Mouse (Mus musculus) neural tube, embryonic 15.5 days (tissue): ENCODE results near the gene Abr. TPM values are rescaled to one million over a fixed set of nuclear protein-coding genes. Genes with fewer than 3 reads are reported as not detected.

Experiments used
- ATAC-seq: fragments of 200-750 bp; cut with Nextera tagmentation; 2 replicates; pipeline ENCODE4 v1.8.0; 2017; ENCODE audit warnings: mild to moderate bottlenecking, moderate TSS enrichment, moderate library complexity; ENCODE audit not compliant: low FRiP score
- H3K27ac ChIP-seq: fragments of 300-500 bp; sonication (generic); replicated peaks from 2 replicates; pipeline ENCODE4 v1.5.1; 2015; ENCODE audit warnings: mild to moderate bottlenecking, inconsistent platforms
- H3K27me3 ChIP-seq: fragments of 300-500 bp; sonication (generic); replicated peaks from 2 replicates; pipeline ENCODE4 v1.6.1; 2015; ENCODE audit warnings: inconsistent platforms
- H3K36me3 ChIP-seq: fragments of 300-500 bp; sonication (generic); 2 replicates; pipeline ENCODE4 v1.6.1; 2015; ENCODE audit warnings: inconsistent platforms
- H3K4me1 ChIP-seq: fragments of 300-500 bp; sonication (generic); 2 replicates; pipeline ENCODE4 v1.6.1; 2015; ENCODE audit warnings: inconsistent platforms
- H3K4me2 ChIP-seq: fragments of 300-500 bp; sonication (generic); 2 replicates; pipeline ENCODE4 v1.6.1; 2015; ENCODE audit warnings: inconsistent platforms, mild to moderate bottlenecking, moderate library complexity
- H3K4me3 ChIP-seq: fragments of 300-500 bp; sonication (generic); replicated peaks from 2 replicates; pipeline ENCODE4 v1.5.1; 2015; ENCODE audit warnings: mild to moderate bottlenecking, inconsistent platforms
- H3K9ac ChIP-seq: fragments of 300-500 bp; sonication (generic); replicated peaks from 2 replicates; pipeline ENCODE4 v1.6.1; 2015; ENCODE audit warnings: mild to moderate bottlenecking, inconsistent platforms
- H3K9me3 ChIP-seq: fragments of 300-500 bp; sonication (generic); replicated peaks from 2 replicates; pipeline ENCODE4 v1.6.1; 2016; ENCODE audit warnings: inconsistent platforms
- WGBS: fragments of 180-500 bp; shearing (Covaris S2); methylation state at CpG from one replicate; pipeline ENCODE4 v1.1.7; 2015; ENCODE audit warnings: mixed read lengths; 5-methylcytosine and 5-hydroxymethylcytosine counted together
- polyA plus RNA-seq: library from polyadenylated mRNA; unstranded; fragments of >200 nt; fragmentation: Nextera tagmentation; extraction: Ambion mirVana; gene quantifications from 2 replicates; pipeline ENCODE4 v1.2.1, GENCODE M21; 2015

Abr gene
- polyA plus RNA-seq, 1 experiment from 2014 or later: 88.3 TPM

DNA sequence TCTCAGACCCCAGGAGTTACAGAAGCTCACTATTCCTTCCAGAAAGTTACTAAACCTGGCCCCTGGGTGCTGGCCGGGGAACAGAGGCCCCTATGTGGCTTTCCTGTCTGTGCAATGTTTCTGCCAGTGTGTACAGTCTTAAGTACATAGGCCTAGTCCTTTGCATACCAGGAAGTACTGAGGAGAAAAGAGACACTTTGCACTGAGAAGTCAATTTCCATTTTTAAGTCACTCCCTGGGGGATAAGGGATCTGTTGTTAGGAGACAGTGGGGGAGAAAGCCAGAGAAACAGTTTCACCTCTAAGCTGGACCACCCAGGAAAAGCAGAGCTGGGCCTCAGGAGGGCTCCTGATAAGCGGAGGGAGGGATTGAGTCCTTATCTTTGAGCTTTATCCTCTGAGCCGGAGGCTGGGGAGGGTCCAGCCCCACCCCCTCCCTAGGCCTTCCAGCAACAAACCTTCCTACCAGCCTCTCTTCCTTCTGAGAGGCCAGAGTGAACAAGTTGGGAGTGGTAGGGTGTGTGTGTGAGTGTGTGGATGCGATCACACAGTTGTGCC is 138.9 kb downstream of the Abr start:
- no peak overlapping the region for H3K4me2 ChIP-seq
- no peak overlapping the region for H3K4me3 ChIP-seq
- no peaks in the 10 kb centered on the region for H3K27me3 ChIP-seq
- ATAC-seq: no peak
- H3K27ac ChIP-seq: peak overlapping the region; percentile 20; the same call in 1 of the 2 replicates
- WGBS: 40% methylated on average over 4 of the region's 4 CpGs
- H3K36me3 ChIP-seq: peaks cover 19% of the 10 kb centered on the region
- no peaks in the 10 kb centered on the region for H3K9me3 ChIP-seq
- H3K9ac ChIP-seq: no peak overlapping the region
- H3K4me1 ChIP-seq: peaks cover 18% of the 10 kb centered on the region

- H3K27ac ChIP-seq: peak overlapping the region; percentile 20; the same call in 1 of the 2 replicates
- H3K4me3 ChIP-seq: no peak overlapping the region
- H3K9ac ChIP-seq: no peak overlapping the region
- peaks cover 20% of the 10 kb centered on the region for H3K4me1 ChIP-seq
- no peak for ATAC-seq
- H3K9me3 ChIP-seq: no peaks in the 10 kb centered on the region
- H3K4me2 ChIP-seq: no peak overlapping the region
- 64% methylated on average over 5 of the region's 5 CpGs for WGBS
- peaks cover 24% of the 10 kb centered on the region for H3K36me3 ChIP-seq
- H3K27me3 ChIP-seq: no peaks in the 10 kb centered on the region
Observed at GRCm38 (mm10) chr11:76482697-76483096, 139.4 kb downstream of the Abr start.

- H3K9me3 ChIP-seq: no peaks in the 10 kb centered on the region
- peaks cover 21% of the 10 kb centered on the region for H3K4me1 ChIP-seq
- no peaks in the 10 kb centered on the region for H3K27me3 ChIP-seq
- WGBS: 85% methylated on average over 5 of the region's 5 CpGs
- H3K9ac ChIP-seq: no peak overlapping the region
- H3K4me3 ChIP-seq: no peak overlapping the region
- H3K27ac ChIP-seq: no peak overlapping the region
- ATAC-seq: no peak
- H3K36me3 ChIP-seq: peaks cover 24% of the 10 kb centered on the region
- H3K4me2 ChIP-seq: no peak overlapping the region
Observed at GRCm38 (mm10) chr11:76482183-76482582, 139.9 kb downstream of the Abr start.

DNA sequence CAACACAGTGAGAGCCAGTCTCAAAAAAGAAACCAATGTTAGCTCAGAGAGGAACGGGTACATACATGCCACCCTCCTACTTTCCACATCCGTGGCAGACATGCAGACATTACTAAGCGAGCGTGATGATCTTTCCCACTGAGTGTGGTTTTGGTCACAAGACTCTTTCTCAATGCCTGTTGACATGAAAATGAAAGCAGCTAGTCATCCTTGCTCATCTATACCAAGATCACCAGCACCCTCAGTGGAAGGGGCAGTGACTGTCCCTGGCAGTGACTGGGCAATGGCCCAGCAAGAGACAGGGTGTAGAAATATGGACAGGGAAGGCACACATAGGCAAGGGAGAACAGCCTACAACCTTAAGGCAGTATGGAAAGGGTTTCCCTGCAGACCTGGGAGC is 142.4 kb downstream of the Abr start:
- Histone ChIP-seq H3K4me2 (no peak overlapping the region), H3K4me3 (no peak overlapping the region), H3K27ac (no peak overlapping the region), H3K9me3 (no peaks in the 10 kb centered on the region), H3K36me3 (peaks cover 21% of the 10 kb centered on the region), H3K9ac (no peak overlapping the region), H3K4me1 (peaks cover 21% of the 10 kb centered on the region), H3K27me3 (no peaks in the 10 kb centered on the region)
- ATAC-seq: no peak
- 98% methylated on average over 4 of the region's 4 CpGs for WGBS

- no peak overlapping the region for H3K9ac ChIP-seq
- no peak for ATAC-seq
Observed at GRCm38 (mm10) chr11:76478676-76479655, 143.1 kb downstream of the Abr start.

GRCm38 (mm10) chr11:76477095-76477525 is 145.0 kb downstream of the Abr start:
- WGBS: 6% methylated on average over 5 of the region's 5 CpGs
- H3K4me1 ChIP-seq: peaks cover 42% of the 10 kb centered on the region
- no peak overlapping the region for H3K9ac ChIP-seq
- peak overlapping the region; percentile 78 for H3K27ac ChIP-seq
- no peak overlapping the region for H3K4me2 ChIP-seq
- ATAC-seq: 0 out of 2 replicates have a peak, but pooled peaks have one; percentile 26
- no peak overlapping the region for H3K4me3 ChIP-seq
- no peaks in the 10 kb centered on the region for H3K27me3 ChIP-seq
- H3K36me3 ChIP-seq: peaks cover 21% of the 10 kb centered on the region
- H3K9me3 ChIP-seq: no peaks in the 10 kb centered on the region

More at GRCm38 (mm10) chr11:76478676-76479655, 143.1 kb downstream of the Abr start:
- Histone ChIP-seq H3K4me3 (no peak overlapping the region), H3K4me2 (no peak overlapping the region), H3K27ac (0 out of 2 replicates have a peak overlapping the region, but pooled peaks have one; percentile 28), H3K4me1 (peaks cover 27% of the 10 kb centered on the region), H3K36me3 (peaks cover 21% of the 10 kb centered on the region), H3K9me3 (no peaks in the 10 kb centered on the region), H3K27me3 (no peaks in the 10 kb centered on the region)
- WGBS: 90% methylated on average over 13 of the region's 13 CpGs

DNA sequence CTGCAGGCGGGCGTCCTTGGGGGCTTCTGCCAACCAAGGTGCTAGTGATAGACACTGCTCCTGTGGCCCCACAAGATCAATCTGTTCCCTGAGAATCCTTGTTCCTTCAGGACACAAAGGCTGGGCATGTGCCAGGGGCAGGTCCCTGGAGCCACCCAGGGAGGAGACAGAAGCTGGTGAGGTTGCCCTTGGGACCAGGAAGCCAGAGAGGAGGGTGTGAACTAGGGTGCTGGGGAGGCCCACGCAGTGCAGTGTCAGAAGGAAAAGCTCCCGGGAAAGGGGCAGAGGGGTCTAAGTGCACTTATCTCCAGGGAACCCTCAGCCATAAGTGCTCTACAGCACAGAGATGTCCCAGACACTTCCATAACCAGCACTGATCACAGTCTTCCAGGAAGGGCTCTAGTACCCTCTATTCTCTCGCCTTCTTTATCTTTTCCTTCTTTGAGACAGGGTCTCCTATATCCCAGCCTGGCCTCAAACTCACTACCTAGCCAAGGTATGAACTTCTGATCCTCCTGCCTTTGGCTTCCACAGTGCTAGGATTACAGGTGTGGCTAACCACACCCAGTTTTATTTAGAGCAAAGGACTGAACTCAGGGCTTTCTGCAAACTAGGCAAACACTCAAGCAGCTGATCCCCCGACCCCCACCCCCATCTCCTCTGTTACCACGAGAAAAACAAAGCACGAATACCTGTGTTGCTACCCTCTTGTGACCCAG is 145.6 kb downstream of the Abr start:
- 60% methylated on average over 8 of the region's 8 CpGs for WGBS
- Histone ChIP-seq H3K9ac (no peak overlapping the region), H3K4me2 (no peak overlapping the region), H3K4me3 (no peak overlapping the region), H3K4me1 (peaks cover 46% of the 10 kb centered on the region), H3K9me3 (no peaks in the 10 kb centered on the region), H3K36me3 (peaks cover 24% of the 10 kb centered on the region), H3K27me3 (no peaks in the 10 kb centered on the region), H3K27ac (peak overlapping the region; percentile 78)
- no peak for ATAC-seq

- Histone ChIP-seq H3K9ac (no peak overlapping the region), H3K27me3 (no peaks in the 10 kb centered on the region), H3K4me3 (no peak overlapping the region), H3K27ac (peak overlapping the region; percentile 63), H3K9me3 (no peaks in the 10 kb centered on the region), H3K36me3 (0 out of 2 replicates have a peak, but pooled peaks cover 3% of the 10 kb centered on the region), H3K4me2 (peak overlapping the region; percentile 22; the same call in 1 of the 2 replicates), H3K4me1 (peaks cover 68% of the 10 kb centered on the region)
- 16% methylated on average over 5 of the region's 5 CpGs for WGBS
- no peak for ATAC-seq
Observed at GRCm38 (mm10) chr11:76472617-76473016, 149.5 kb downstream of the Abr start.

DNA sequence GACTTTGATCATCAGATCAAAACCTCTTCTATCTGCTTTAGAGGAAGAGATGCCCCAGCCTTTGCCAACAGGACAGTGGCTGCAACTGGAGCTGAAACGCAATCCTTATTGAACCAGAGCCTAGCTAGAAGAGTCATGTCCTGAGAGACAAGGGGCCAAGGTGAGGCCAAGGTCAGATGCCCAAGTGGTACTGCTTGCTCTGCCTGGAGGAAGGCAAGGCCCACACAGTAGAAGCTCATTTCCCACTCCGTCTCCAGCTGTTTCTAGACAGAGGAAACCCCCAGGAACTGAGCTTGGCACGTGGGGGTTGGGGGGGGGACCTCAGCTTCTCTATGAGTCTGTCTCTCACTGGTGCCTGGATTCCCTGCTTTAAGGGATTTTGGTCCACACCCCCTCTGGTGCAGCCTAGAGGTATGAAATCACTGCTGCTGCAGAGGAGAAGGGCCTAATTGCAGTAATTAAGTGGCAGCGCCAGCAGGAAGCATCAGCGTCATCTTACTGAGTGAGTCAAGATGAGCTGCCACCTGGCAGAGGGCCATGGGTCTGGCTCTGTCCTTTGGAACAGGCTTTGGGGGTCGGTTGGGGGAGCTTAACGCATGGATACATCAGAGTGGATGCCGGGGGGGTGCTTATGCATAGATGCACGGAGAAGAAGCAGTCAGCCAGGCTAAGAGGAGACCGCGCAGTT is 152.7 kb downstream of the Abr start:
- H3K27ac ChIP-seq: peak overlapping the region; percentile 88
- ATAC-seq: 0 out of 2 replicates have a peak, but pooled peaks have one; percentile 6
- 0 out of 2 replicates have a peak, but pooled peaks cover 3% of the 10 kb centered on the region for H3K36me3 ChIP-seq
- no peaks in the 10 kb centered on the region for H3K27me3 ChIP-seq
- H3K4me3 ChIP-seq: no peak overlapping the region
- H3K9ac ChIP-seq: peak overlapping the region; percentile 23; the same call in 1 of the 2 replicates
- WGBS: 17% methylated on average over 11 of the region's 11 CpGs
- H3K4me2 ChIP-seq: no peak overlapping the region
- H3K9me3 ChIP-seq: no peaks in the 10 kb centered on the region
- H3K4me1 ChIP-seq: peaks cover 79% of the 10 kb centered on the region

- H3K9me3 ChIP-seq: no peaks in the 10 kb centered on the region
- H3K27ac ChIP-seq: peak overlapping the region; percentile 88
- peak overlapping the region; percentile 43 for H3K4me3 ChIP-seq
- H3K27me3 ChIP-seq: no peaks in the 10 kb centered on the region
- H3K4me2 ChIP-seq: peak overlapping the region; percentile 61
- H3K4me1 ChIP-seq: peaks cover 80% of the 10 kb centered on the region
- WGBS: 4% methylated on average over 6 of the region's 6 CpGs
- ATAC-seq: peak; percentile 80
- H3K36me3 ChIP-seq: peaks cover 11% of the 10 kb centered on the region
- H3K9ac ChIP-seq: peak overlapping the region; percentile 57
Observed at GRCm38 (mm10) chr11:76468347-76468746, 153.8 kb downstream of the Abr start.
